9 mouse cellular contexts compared by ENCODE assay signal in genomic region chr4:152212091-152212505, GRCm38 (mm10). TPM values are rescaled to one million over a fixed set of nuclear protein-coding genes. Genes with fewer than 3 reads are reported as not detected.
DNase-seq lines count a peak whose midpoint lies in the region; ATAC-seq lines count a peak whose summit lies in the region.
"Had no signal": no experiment of that assay in that cellular context is flagged by ENCODE, and none has a peak within 500 bp of the region (broad histone marks: within the 10 kb centered on the region; RNA-seq: fewer than 3 reads in every experiment).

No protein-coding gene starts in this region.

- H3K9ac ChIP-seq in liver, embryonic 16.5 days (ENCODE audit: low read depth, low read length): no peak overlapping the region

- WGBS in heart, embryonic 10.5 days: 62% methylated on average over 6 of the region's 6 CpGs
- 54% methylated on average over 6 of the region's 6 CpGs for WGBS in liver, embryonic 16.5 days (ENCODE audit: insufficient replicate concordance)

- peak; percentile 55 for ATAC-seq in common myeloid progenitor, adult 5-6 weeks (replicated peaks; ENCODE audit: low read depth, poor library complexity, severe bottlenecking)
- ATAC-seq in liver, embryonic 16.5 days (ENCODE audit: low read depth): peak; percentile 84
- no peak for ATAC-seq in CD4-positive, CD25-positive, alpha-beta regulatory T cell, adult 4 months

- no peaks in the 10 kb centered on the region for H3K36me3 ChIP-seq in heart, embryonic 10.5 days
- H3K36me3 ChIP-seq in liver, embryonic 16.5 days (ENCODE audit: control insufficient read depth, insufficient read depth): no peaks in the 10 kb centered on the region

- H3K4me2 ChIP-seq in liver, embryonic 16.5 days (ENCODE audit: low read depth, low read length): no peak overlapping the region

- H3K27ac ChIP-seq in heart, embryonic 10.5 days: no peak overlapping the region; the same call in 1 of the 2 replicates
- peak overlapping the region; percentile 55; the same call in 1 of the 2 replicates for H3K27ac ChIP-seq in liver, embryonic 16.5 days (ENCODE audit: low read length)

- no peaks in the 10 kb centered on the region for H3K9me3 ChIP-seq in heart, embryonic 10.5 days
- no peaks in the 10 kb centered on the region for H3K9me3 ChIP-seq in liver, embryonic 16.5 days (replicated peaks; ENCODE audit: control insufficient read depth, low read length)

- no peak overlapping the region for H3K4me3 ChIP-seq in heart, embryonic 10.5 days
- H3K4me3 ChIP-seq in liver, embryonic 16.5 days (ENCODE audit: low read depth, low read length): no peak overlapping the region

- no peaks in the 10 kb centered on the region; the same call in 1 of the 2 replicates for H3K27me3 ChIP-seq in heart, embryonic 10.5 days (ENCODE audit: insufficient read depth, poor library complexity, severe bottlenecking)
- H3K27me3 ChIP-seq in liver, embryonic 16.5 days (ENCODE audit: control insufficient read depth, insufficient read depth, low read depth, low read length): no peaks in the 10 kb centered on the region

- H3K4me1 ChIP-seq in heart, embryonic 10.5 days: peaks cover 10% of the 10 kb centered on the region; the same call in 1 of the 2 replicates
- H3K4me1 ChIP-seq in liver, embryonic 16.5 days (ENCODE audit: control insufficient read depth, low read depth, low read length): peaks cover 3% of the 10 kb centered on the region

- peak; percentile 71 to 84 for DNase-seq in heart, adult 18-20 months
- DNase-seq in heart, embryonic 10.5 days (ENCODE audit: low spot score): no peak
- DNase-seq in kidney, adult 11 months: peak; percentile 79
- DNase-seq in embryo, embryonic 10 days (ENCODE audit: low spot score): no peak
- DNase-seq in ovary, postnatal 36 days (ENCODE audit: low spot score): no peak

RNA-seq across cellular contexts. Expression of gene Acot7, which starts 34.2 kb away (rescaled TPM):
- total RNA-seq in heart, adult 18-20 months (2021): 10 to 100 TPM; 61.9 to 66.2 TPM
- polyA plus RNA-seq in heart, embryonic 10.5 days (2016; fragmentation: Nextera tagmentation; extraction: Ambion mirVana): 43.7 and 48.9 TPM in 2 replicates
- 58.2 and 59.6 TPM in 2 replicates for total RNA-seq in common myeloid progenitor, adult 5-6 weeks (2017)
- polyA plus RNA-seq in liver, embryonic 16.5 days (2015; fragmentation: Nextera tagmentation; extraction: Ambion mirVana): 11.9 and 12.0 TPM in 2 replicates
- 100 to 1,000 TPM; 108 to 145 TPM for polyA plus RNA-seq in CD4-positive, CD25-positive, alpha-beta regulatory T cell, adult 4 months (2017; shearing (Covaris generic))

RNA-seq across cellular contexts. Expression of gene Hes2, which starts 53.4 kb away (rescaled TPM):
- not detected for total RNA-seq in heart, adult 18-20 months (2021)
- polyA plus RNA-seq in heart, embryonic 10.5 days (2016; fragmentation: Nextera tagmentation; extraction: Ambion mirVana): not detected in 2 replicates
- not detected in 2 replicates for total RNA-seq in common myeloid progenitor, adult 5-6 weeks (2017)
- not detected in 2 replicates for polyA plus RNA-seq in liver, embryonic 16.5 days (2015; fragmentation: Nextera tagmentation; extraction: Ambion mirVana)
- polyA plus RNA-seq in CD4-positive, CD25-positive, alpha-beta regulatory T cell, adult 4 months (2017; shearing (Covaris generic)): not detected
- polyA plus RNA-seq: intestine, embryonic 14.5 days had no signal

RNA-seq across cellular contexts. Expression of gene Espn, which starts 59.9 kb away (rescaled TPM):
- total RNA-seq in heart, adult 18-20 months (2021): 1 to 10 TPM; 2.5 to 2.7 TPM
- 1.4 and 4.0 TPM in 2 replicates for polyA plus RNA-seq in heart, embryonic 10.5 days (2016; fragmentation: Nextera tagmentation; extraction: Ambion mirVana)
- 1.3 and 1.8 TPM in 2 replicates for total RNA-seq in common myeloid progenitor, adult 5-6 weeks (2017)
- polyA plus RNA-seq in liver, embryonic 16.5 days (2015; fragmentation: Nextera tagmentation; extraction: Ambion mirVana): 1.1 and 2.3 TPM in 2 replicates
- polyA plus RNA-seq in CD4-positive, CD25-positive, alpha-beta regulatory T cell, adult 4 months (2017; shearing (Covaris generic)): 1 to 10 TPM; 9.5 to 9.9 TPM

Comparison
In these comparisons a context has a peak if more than half of its experiments do, and no peak if none do; other contexts are left out.
1. DNase-seq: peak in heart, adult 18-20 months (2 of 2) and kidney, adult 11 months (single experiment); none in heart, embryonic 10.5 days (single experiment), embryo, embryonic 10 days (single experiment) and ovary, postnatal 36 days (single experiment).